Mouse (Mus musculus): ENCODE data around the gene Krt80.
"Not testable (repeated sequence)": the region's sequence is repeated elsewhere in the genome, so short reads cannot be mapped to it uniquely, and the experiment has no call there.

The Krt80 gene

DNA sequence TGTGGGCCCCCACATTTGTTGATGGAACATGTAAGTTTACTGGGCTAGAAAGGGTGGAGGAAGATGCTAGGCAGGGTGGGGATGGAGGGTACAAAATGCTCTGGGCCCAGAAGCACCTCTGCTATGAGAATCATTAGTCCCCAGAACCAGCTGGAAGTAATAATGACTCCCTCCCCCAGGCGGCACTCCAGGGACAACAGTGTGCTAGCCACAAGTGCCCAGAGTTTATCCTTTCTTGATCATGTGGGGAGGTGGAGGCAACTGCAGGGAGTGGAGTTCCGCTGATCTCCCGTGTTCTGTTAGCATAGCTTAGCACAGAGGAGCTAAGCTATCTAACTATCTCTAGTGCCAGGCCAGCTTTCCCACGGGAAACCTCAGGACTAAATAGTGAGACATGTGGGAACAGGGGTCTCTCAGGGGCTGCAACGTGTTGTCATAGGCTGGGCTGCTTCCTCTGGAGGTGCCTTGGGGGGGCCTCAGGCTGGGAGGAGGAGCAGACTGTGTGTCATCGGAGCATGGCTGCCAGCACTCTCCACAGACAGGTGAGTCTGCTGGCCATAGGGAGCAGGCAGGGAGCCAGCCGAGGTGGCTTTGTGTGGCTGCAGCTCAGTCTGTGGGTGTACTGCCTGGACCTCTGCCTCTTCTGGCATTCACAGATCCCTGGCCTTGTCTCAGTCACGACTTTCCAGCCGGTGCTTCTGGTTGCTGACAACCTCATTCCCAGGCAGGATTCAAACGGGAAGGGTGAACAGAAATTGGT, 17.1 kb downstream of the Krt80 start:
- intact Hi-C loops (cut with DNase I): no loop called here

DNA sequence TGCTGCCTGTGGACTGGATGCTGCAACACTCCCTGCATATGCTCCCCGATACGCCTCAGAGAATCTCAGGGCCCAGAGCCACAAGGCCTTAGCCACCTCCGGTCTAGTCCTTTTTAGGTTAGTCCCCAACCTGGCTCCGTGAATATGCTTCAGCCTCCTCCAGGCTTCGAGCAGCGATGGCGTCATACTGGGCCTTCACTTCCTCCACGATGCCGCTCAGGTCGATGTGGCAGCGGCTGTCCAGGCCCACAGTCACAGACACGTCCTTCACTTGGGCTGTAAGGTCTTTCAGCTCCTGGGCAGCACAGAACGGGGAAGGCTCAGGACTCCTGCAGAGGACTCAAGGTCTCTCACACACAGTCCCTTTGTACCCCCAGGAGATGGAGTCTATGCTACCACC, 17.9 kb downstream of the Krt80 start:
- intact Hi-C loops (cut with DNase I): no loop called here

DNA sequence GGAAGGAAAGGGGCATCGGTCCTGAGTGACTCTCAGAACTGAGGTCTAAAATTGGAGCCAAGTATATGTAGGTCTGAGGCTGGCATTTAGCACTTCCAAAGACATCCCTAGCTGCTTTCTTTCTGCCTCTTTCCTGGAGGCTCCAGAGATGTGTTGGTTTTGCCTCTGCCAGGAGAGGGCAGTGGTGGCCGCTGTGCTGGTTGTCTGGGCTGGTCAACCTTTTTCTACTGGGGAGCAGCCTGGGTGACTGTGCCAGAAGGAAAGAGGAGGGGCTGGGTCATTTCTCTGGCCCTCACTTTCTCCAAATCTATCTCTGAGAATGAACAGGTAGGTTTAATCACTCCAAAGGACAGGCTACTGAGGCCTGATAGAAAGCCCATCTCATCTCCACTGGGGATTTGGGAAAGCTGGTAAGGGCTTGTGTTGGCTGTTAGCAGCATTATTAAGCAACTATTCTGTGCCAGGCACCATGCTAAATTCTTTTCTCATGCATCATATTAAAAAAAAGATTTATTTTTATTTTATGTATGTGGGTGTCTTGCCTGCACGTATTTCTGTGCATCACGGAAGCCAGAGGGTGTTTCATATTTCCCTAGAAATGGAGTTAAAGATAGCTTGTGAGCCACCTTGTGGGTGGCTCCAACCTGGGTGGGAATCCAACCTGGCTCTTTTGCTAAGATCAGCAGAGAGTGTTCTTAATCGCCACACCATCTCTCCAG, 28.0 kb downstream of the Krt80 start:
- intact Hi-C loops (cut with DNase I): loop anchor here (1.0 to 5.0 kb wide), 2 partner anchors 111 to 155 kb away; no protein-coding TSS in a partner anchor

DNA sequence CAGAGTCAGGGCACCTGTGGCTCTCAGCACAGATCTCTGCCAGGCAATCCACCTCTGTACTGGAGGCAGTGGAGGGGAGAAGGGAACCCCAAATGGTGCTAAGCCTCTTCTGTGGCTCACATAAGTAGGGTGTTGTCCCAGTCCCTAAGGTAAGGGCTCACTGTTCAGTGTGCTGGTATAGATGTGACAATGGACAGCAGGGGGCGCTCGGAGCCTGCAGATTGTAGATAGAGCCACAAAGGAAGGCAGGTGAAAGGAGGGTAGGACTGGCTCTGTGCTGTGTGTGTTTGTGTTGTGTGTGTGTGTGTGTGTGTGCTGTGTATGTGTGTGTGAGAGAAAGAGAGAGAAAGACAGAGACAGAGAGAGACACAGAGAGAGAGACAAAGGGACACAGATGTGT, 30.4 kb downstream of the Krt80 start:
- intact Hi-C loops (cut with DNase I): loop anchor here (2.0 to 5.0 kb wide), 4 partner anchors 433 to 728 kb away; no protein-coding TSS in a partner anchor

DNA sequence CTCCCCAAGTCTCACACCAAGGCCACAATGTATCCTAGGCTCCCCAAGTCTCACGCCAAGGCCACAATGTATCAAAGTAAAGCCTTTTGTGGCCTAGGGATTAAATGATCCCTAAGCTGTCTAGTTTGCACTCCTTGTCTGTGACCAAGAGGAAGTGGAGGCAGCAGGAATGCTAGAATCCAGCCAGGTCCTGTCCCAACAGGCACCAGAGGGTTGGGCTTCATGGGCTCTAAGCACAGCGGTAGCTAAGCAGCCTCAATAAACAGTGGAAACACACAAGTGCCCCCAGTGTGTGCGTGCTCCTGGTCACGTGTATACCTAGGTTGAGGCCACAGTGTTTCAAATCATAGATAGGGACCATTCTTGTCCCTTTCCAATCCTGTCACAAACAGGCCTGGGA, 31.6 kb downstream of the Krt80 start:
- intact Hi-C loops (cut with DNase I): loop anchor here (2.0 to 5.0 kb wide), 4 partner anchors 434 to 729 kb away; no protein-coding TSS in a partner anchor

DNA sequence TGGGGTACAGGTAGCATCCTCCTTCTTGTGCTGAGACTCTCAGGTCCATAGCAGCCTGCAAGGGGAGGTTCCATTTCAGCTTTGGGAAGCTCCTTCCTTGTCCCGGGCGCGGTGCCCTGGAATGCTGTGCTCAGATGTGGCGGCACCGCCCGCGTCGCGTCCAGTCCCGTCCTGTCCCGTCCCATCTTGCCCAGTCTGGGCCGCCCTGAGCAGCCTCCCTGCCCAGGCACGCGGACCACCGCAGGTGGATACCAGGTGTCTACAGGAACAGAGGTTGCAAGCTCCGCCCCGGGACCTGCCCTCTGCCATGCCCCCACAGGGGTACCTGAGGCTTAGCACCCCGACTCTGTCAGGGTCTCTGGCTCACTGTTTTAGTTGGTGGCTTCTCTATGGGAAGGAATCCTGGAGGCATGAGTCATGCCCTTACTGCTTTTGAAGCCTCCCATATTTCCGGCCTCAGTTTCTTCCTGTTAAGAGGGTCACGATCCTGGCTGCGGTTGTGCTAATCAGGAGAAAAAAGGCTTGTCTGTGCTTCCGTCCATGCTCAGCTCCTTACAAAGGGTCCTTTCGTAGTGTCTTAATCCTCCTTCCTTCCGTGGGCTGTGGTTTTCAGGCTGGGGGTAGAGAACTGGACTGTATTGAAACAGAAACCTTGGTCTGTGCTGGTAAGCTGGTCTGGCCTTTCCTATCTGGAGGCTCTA, 33.3 kb downstream of the Krt80 start:
- intact Hi-C loops (cut with DNase I): loop anchor here (5.0 kb wide), 3 partner anchors 436 to 731 kb away; no protein-coding TSS in a partner anchor

DNA sequence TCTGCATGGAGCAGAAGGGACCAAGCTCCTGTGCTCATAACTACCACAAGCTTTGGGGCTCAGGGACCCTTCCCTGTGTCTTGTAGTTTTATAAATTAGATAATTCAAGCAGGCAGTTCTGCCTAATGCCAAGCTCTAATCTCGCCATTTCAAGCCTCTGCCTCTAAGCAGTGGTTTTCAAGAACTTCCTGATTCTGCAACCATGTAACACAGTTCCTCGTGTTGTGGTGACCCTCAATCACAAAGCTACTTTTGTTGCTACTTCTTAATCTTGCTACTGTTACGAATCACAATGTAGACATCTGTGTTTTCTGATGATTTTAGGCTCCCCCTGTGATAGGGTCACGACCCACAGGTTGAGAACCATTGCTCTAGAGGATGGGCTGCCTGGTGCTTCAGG, 36.3 kb downstream of the Krt80 start:
- intact Hi-C loops (cut with DNase I): no loop called here

DNA sequence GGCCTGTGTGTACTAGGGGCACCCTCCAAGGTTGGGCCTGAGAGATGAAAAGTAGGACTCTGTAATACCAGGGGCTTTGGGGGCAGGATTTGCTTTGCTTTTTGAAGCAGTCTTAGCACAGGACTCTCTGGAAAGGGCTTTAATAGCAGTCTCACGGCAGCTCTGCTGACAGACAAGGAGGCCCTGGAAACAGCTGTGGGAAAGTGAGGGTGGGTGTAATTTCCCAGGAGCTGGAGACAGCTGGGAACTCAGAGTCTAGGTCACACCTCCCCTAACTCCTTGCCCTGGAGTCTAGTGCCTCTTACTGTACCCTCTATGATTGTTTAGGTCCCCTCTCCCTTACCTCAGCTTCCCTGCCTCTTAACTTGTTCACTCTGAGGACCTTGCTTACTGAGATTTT, 36.8 kb downstream of the Krt80 start:
- intact Hi-C loops (cut with DNase I): no loop called here

DNA sequence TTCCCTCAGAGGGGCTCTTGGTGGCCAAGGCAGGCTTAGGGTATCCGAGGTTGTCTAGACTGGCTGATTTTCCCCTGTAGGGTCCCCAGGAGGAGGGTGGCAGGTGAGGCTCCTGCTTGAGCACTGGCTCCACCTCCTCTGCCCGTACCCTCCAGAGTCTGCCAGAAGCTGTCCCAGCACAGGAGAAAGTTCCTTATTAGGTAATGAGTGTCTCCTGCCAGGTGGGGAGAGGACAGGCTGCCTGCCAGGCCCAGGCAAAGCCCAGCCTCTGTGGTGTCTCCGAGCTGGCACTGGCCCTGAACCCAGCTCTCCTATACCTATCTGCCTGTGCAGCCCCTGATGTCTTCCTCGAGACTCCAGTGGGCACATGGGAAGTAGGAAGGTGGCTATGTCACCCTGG, 37.6 kb downstream of the Krt80 start:
- intact Hi-C loops (cut with DNase I): no loop called here

DNA sequence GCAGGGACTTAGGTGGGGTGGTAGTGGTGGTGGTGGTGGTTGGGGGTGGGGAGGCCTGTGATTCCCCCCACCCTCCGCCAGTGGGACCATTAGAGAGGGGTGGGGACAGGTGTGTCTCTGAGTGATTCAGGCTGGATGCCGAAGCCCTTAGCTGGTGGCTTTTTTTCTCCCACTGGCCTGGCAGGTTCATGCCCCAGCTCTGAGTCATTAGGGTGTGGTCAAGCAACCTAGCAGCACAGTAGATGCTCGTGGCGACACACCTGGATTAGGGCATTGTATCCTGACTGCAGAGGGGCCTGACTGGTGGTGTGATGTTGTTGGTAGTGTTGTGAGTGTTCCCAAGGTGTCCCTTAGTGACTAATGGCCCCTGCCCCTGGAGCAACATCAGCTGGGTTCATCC, 38.9 kb downstream of the Krt80 start:
- intact Hi-C loops (cut with DNase I): no loop called here

DNA sequence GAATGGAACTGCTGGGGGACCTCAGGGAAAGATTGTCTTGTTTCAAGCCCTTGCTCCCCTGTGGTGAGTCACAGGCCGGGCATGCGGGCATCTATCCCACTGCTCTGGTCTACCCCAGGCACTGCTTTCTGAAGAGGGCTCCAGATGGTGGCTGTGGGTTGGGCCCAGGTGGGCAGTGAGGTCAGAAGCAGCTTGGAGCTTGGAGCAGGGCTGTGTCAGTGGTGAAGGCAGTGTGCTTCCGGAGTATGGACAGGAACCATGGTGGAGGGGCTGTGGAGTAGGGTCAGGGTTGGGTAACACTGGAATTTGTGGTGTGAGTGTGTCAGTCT, 40.4 kb downstream of the Krt80 start:
- intact Hi-C loops (cut with DNase I): no loop called here

DNA sequence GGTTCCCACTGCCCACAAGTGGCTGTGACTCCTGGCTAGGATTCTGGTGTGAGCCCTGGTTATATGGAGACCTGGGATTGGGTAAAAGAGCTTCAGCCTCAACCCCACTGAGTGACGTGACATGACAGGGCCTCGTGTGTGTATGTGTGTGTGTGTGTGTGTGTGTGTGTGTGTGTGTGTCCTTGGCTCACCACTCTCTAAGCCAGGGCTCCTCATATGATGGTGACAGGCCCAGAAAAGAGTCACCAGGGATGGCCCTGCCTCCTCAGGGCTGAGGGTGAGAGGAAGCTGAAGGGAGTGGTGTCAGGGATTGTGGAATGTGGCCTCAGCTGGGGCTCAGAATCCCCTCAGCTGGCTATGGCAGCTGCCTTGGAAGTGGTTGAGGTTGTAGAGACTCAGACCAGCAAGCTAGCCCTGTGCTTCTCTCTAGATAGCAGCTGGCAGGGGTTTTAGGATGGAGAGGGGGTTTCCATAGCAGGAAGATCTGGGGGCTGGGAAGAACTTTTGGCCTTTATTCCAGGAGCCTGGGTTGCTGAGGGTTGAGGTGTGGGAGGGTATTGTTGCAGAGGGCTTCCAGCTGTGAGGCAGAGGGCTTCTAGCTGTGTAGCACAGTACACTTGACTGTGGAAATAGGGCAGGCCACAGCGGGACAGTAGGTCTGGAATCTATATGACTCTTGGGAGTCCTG, 40.9 kb downstream of the Krt80 start:
- intact Hi-C loops (cut with DNase I): no loop called here

DNA sequence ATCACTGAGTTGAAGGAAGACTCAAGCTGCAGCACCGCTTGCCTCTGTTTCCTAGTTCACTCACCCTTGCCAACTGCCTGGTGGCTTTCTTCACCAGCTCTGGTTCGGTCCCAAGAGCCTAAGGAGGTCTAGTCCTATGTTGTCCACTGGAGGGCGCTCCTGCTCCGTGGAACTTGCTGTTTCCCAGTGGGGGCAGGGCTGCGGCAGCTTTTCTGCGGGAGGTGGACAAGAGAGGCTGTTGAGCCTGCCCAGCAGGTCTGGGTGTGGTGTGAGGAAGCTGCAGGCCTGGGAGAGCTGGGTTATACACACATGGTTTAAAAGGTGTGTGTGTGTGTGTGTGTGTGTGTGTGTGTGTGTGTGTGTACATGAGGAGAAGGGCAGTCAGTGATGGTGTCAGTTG, 42.7 kb downstream of the Krt80 start:
- intact Hi-C loops (cut with DNase I): no loop called here

DNA sequence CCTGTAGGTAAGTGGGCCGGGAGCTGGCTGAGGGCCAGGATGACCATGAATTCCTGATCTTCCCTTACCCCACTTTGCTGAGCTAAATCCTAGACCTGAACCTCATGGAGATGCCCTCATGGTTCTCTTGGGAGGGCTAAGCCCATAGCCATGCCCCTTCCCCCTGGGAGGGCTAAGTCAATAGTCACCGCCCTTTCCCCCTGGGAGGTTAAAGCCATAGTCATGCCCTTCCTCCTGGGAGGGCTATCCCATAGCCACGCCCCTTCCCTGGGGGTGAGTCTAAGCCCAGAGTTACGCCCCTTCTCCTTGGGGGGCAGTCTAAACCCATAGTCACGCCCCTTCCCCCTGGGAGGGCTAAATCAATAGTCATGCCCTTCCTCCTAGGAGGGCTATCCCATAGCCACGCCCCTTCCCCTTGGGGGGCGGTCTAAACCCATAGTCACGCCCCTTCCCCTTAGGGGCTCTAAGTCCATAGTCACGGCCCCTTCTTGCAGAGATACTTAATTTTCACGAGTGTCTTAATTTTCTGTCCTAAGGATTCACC, 43.9 kb downstream of the Krt80 start:
- intact Hi-C loops (cut with DNase I): no loop called here

DNA sequence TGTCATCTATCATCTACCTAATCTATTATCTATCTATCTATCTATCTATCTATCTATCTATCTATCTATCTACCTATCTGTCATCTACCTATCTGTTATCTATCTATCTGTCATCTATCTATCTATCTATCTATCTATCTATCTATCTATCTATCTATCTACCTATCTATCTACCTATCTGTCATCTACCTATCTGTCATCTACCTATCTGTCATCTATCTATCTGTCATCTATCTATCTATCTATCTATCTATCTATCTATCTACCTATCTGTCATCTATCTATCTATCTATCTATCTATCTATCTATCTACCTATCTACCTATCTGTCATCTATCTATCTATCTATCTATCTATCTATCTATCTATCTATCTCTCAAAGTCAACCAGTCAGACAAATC, 45.6 kb downstream of the Krt80 start:
- intact Hi-C loops (cut with DNase I): not testable (repeated sequence)

DNA sequence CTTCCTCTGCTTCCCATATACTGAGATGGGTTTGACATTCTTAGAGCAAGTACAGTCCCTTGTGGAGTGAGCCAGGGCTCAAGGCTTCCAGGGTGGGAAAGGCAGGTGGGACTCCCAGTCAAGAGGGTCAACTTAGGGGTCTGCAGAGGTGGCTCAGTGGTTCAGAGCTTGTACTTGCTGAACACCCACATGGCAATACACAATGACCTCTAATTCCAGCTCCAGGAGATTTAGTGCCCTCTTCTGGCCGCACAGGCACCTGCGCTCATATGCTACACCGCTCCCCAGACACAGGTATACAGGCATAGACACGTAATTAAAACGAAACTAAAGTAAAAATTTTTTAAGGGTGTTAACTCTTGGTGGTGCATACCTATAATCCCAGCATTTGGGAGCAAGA, 46.5 kb downstream of the Krt80 start:
- intact Hi-C loops (cut with DNase I): no loop called here

DNA sequence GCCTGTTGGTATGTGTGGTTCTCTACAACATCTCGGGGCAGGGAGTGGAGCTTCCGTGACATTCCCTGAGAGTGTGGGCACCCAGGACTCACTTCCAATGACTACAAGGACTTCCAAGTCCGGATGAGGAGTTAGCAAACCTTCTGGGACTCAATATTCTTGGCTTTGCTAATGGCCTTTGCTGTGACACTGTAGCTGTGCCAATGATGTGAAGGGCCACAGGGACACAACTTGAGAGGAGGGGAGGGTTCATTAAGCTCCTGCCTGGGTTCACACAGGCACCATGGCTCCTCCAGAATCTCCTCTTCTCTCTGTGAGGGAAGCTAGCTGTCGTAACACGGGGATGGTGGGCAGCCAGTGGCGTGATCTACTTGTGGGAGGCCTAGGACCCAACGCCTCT, 47.3 kb downstream of the Krt80 start:
- intact Hi-C loops (cut with DNase I): no loop called here

DNA sequence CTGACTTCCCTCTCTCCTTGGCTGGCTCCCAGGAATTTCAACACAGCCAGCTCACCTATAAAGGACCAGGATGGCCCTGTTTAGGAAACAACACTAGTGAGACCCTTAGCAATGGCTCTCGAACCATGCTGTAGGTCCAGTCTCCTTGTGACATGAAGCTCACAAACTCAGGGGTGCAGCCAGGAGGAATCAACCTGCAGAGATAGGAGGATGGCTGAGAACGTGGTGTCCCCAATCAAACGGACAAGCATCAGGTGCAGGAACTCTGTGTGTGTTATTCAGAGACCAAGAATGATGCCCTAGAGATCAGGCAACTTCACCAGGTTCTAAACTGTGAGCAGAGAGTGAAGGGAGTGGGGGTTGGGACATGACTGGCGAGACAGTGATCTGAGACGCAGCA, 47.9 kb downstream of the Krt80 start:
- intact Hi-C loops (cut with DNase I): no loop called here

DNA sequence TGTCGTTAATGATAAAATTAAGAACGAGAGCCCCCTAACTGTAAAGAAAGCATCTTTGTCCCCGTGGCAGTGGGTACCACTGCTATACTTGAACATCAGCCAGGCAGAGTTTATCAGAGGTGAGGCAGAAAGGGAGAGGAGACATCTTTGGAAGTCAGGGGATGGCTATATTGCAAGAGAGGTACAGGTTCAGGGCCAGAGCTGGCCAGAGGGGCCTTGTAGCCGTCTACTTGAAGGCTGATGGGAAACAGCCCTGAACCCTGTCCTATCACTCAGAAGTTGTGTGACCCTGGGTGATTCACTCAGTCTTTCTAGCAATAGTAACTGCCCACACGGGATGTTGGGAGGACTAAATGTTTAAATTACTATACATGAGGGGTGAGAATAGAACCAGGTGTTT, 48.8 kb downstream of the Krt80 start:
- intact Hi-C loops (cut with DNase I): no loop called here

DNA sequence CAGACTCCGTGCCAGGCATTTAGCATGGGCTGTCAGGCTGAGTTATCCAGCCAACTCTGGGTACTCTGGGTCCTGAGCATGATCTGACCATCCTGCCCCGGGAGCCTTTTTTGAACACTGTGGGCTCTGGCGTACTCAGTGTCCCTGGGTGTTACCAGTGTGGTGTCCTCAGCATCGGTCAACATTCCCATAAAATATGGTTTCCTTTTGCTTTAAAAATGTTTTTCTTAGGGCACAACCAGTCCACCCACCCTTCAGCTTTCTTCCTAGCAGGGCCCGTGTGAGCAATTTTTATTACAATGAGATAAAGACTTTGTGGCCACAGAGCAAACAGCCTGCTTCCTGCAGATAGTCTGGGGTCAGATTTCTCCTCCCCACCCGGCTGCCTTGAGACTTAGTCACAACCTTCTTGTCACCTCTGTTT, 49.3 kb downstream of the Krt80 start:
- intact Hi-C loops (cut with DNase I): no loop called here

DNA sequence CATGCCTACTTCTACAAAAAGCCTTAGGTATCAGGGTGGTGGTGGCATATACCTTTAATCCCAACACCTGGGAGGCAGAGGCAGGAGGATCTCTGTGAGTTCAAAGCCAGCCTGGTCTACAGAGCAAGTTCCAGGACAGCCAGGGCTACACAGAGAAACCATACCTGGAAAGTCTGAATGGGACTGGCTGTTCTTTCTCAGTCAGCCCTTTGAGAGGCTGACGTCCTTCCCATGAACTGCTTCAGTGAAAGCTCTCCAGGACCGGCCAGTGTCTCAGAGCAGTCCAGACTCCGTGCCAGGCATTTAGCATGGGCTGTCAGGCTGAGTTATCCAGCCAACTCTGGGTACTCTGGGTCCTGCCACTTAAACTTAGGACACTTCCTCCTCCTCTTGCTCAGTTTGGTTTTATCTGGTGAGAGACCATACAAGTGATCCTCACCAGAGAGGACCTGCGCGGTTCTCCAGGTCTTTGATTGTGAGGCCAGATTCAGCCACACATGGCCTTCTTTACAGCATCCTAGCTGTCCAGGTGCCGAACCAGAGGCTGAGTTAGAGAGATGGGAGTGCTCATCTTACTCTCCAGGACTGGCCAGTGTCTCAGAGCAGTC, 49.8 kb downstream of the Krt80 start:
- intact Hi-C loops (cut with DNase I): no loop called here

All from adrenal gland (tissue).